Mouse (Mus musculus) adrenal gland, adult (tissue): Measurements from ENCODE around the gene Csrnp3.

ENCODE experiments used
- DNase-seq, 2 experiments: peaks; one replicate each; pipeline ENCODE4 v3.0.0; 2022 to 2023; ENCODE audit warnings: low spot score in 1 of 2; ENCODE audit not compliant: inconsistent age in 2 of 2

Gene Csrnp3

DNA sequence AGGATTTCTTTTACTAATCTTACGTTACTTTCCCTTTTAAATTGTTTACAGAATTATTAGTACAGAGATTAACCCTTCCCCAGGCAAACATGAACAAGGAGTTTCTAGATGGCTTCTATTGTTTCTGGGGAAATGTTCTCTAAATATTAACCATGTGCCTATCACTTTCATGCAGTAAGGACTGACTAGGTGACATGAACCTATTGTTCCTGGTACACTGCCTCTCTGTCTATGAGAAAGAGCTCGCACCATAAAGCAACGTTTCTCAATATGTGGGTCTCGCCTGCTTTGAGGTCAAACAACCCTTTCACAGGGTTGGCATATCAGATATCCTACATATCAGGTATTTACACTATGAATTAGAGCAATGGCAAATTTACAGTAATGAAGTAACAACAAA is 96.8 kb downstream of the Csrnp3 start:
- no peak for DNase-seq

DNA sequence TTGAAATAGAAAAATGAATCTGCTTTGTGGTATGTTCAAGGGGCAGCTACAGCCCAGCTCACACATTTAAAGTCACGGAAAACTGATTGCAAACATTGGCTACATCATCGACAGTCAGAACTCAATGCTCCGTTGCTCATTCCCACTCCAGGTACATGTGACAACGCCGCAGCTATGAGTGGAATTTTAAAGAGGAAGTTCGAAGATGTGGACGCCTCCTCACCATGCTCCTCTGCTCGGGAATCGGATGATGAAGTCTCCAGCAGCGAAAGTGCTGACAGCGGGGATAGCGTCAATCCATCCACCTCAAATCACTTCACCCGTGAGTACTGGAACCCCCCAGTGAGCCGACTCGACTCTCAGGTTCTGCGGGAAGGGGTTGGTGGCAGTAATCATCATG is 103.2 kb downstream of the Csrnp3 start:
- DNase-seq, result no peak

DNA sequence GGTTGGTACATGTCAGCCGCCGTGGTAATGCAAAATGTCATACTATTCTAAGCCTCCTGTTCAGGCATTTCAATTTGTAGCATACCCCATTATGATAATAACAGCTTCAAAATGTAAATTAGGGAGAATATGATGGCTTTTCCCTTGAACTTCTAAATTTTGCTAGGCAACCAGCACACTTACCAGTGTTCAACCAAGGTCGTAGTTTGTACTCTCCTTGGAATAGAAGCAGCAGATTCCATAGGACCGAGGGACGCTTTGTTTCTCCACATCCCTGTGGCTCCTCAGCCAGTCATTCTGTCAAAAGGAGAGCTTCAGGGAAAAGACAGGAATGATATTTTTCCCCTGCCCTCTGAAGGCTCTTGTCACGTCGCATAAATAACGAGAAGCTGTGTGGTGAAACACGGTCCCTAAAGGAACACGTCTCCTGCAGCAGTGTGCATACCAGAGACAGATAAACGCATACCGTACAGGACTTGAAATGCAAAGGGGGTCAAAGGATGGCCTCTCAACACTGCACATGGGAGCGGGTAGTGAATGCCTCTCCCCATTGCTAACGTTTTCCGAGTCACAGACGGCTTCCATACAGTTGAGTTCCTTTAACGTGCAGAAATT is 108.3 kb downstream of the Csrnp3 start:
- peak in 1 of 2 experiments; percentile 24 for DNase-seq

DNA sequence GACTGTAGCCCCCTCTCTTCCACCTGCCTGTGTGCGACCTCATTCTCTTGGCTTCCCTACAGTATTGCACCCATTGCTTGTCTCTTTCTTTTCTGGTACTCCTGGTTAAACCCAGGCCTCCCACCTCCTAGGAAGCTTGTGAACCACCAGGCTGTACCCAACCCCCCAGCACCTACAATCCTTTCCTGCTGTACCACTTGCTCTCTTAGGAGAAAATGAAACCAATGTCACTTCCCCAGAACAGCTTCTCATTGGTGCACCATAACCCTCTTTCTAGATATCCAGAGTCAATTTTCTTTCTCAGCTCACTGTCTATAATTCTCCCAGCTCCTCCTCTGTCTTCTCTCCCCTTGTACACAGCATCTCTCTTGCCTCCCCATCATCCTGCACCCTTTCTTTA is 110.2 kb downstream of the Csrnp3 start:
- no peak for DNase-seq

DNA sequence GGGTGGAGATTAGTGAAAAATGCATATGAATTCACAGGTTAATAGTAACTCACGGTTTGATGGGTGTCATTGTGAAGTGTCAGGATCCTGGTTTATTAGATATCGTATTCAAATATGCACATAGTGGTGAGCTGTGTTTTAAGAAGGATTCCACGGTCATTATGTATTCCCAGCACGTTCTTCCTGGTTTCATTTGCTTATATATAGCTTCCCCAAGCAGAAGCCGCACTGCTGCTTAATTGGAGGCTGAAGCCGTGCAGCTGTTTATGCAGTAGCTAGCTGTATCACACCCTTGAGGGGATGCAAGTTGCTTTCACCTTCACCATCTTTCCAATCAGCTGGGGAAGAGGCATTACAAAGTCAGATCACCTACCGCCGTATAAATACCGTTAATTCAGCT is 111.2 kb downstream of the Csrnp3 start:
- DNase-seq, result no peak

DNA sequence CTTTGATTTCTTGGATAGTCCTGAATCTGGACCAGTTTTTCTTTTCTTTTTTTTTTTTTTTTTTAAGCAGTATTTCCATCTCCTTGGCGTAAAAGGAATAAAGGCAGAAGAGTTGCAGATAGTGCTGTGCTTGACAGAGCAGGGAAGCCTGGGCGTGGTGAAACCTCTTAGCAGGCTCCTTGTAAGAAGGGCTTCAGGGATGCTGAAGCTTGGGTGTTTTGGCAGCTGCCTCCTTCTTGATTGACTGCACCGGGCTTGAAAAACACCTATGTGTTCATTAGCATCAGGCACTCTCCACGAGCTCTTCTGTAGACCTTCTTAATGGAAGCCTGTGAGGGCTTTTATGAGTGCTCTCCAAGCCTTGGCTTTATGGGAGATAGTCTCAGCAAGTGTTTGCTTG is 117.9 kb downstream of the Csrnp3 start:
- DNase-seq, result no peak

DNA sequence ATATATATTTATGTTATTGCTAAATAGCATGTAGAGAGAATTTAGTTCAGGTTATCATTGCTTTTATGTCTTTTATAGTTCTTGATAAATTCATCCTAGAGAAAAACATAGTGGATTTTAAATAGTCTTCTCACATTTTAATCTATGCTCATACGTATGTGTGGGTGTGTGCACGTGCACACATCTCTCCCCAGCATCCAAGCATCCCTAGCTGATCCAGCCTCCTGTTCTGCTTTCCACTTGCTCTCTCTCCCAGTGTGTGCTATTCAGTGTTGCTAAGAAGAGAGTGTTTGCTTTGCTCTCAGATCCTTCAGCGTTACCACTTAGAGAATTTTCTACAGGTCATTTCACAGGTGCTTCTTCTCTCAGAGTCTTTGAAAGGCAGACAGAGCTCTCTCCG is 123.2 kb downstream of the Csrnp3 start:
- no peak for DNase-seq

DNA sequence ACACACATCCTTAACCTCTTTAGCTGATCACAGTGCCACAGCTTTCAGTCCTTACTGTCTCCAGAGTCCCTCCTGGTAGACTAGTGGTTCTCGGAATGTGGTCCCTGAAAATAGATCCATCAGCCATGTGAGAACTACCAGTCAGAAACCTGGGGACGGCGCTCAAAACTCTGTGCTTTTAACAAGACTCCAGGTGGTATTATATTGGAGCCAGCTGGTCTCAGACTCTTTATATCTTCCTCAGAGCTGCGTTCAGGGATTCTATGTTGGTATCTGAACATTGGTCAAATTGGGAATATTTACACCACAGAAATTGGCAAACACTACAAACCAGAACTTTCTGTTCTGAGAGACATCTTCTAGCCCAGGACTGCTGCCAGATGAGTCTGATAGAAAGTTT is 128.3 kb downstream of the Csrnp3 start:
- DNase-seq, result no peak

DNA sequence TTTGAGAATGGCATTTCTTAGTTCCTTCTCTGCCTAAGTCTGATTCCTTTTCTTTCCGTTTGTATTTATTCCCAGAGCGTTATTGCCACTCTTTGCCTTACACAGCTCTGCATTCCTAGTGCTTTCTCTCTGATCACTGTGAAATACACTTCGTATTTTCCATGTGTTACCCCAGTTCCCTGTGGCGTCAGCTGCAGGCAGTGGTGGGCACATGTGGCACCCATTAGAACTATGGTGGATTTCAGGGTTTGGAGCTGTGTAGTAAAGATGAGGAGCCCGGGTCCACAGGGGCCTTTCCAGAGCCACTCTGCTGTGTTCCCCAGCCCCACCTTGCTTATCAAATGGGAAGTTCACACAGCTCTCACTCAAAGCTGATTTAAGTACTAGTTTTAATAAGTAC is 129.8 kb downstream of the Csrnp3 start:
- DNase-seq, result no peak

DNA sequence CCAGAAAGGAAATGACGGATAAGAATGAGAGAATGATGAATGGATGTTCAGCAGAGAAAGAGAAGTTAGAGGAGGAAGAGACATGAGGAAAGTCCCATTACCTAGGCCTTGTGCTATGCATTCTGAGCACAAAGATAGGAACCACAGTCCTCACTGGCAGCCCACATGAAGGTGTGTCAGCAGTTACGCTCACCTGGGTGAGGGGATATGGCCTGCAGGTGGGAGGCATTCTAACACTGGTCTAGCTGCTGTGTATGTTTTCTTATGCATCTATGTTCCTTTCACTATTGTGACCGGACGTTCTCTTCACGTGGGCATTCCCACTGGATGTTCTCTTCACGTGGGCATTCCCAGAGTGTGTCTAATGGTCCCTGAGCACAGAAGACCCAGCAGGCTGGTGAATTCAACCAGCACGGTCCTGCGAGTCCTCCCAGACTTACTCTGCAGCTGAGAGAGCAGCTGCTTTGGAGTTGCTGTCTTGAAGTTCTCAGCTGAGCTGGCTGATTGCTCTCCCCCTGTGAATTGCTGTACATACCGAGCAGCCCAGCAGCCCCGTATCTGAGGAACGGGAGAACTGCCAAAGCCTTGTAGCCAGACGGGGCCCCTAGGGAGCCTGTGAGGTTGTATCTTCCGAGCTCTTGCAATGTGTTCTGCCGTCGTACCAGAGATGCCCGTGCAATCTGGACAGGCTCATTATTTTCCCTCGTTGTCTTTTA is 133.9 kb downstream of the Csrnp3 start:
- DNase-seq, result no peak

DNA sequence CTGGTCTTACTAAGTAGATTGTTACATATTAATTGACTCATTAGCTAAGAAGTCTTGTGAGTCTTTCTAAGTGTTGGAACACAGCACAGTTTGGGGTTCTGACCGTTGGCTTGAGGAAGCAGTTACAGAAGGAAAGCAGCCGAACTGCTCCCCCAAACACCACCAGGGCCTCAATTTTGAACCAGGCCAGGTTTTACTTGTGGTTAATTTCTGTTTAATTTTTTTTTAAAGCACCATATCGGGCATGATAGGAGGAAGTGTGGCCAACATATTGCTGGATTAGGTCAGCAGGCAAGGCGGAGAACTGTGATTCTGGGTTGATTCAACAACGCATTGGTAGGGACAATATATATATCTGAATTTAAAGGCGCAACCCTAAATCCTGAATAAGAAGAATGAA is 135.9 kb downstream of the Csrnp3 start:
- DNase-seq, result no peak

DNA sequence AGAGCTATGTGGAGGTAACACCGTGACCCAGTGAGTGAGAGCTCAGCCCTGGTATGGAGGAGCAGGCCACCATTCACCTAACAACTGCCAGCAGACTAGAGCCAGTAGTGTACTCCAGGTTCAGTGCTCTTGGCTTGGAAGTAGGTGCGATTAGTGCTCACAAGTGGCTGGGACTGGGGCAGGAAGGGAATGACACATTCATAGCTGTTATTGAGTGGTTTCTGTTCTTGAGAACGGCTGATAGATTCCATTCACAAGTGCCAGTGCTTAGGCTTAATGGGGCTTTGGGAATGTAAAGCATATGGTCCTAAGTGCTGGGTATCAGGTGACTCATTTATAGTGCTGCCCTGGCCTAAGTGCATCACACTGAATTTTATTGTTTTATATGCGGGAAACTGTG is 136.4 kb downstream of the Csrnp3 start:
- DNase-seq, result no peak

DNA sequence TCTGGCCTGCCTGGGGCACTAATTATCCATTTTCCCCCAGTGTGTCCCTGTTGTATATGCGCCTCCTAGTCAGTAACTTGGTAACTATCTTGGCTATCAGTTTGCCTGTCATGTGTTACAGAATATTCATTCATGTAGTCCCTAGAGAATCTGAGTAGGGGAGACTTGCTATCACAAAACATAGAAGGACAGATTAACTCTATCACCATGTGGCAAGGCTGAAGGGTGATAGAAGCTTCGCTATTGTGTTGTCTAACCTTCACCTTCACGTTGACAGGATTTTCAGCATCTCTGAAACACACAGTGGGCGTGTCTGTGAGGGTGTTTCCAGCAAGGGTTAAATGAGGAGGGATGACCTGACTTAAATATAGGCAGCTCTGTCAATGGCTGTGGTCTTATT is 140.1 kb downstream of the Csrnp3 start:
- no peak for DNase-seq

DNA sequence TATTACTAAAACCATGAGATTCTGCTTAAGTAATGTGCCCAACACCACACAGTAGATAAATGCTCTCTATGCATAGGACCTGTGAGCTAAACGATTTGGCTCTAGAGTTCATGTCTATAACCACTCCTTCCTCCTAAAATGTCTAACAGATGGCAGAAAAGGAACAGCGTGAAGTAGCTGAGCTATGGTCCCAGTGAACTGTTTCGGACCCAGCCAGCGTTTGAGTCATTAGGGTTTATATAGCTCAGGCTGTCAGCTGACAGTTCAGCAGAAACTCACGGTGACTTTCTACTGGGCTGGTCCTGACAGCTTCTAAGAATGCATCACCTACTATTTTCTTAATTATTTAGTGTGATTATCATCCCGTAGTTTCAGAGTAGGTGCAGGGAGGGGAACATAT is 141.5 kb downstream of the Csrnp3 start:
- DNase-seq, result no peak

DNA sequence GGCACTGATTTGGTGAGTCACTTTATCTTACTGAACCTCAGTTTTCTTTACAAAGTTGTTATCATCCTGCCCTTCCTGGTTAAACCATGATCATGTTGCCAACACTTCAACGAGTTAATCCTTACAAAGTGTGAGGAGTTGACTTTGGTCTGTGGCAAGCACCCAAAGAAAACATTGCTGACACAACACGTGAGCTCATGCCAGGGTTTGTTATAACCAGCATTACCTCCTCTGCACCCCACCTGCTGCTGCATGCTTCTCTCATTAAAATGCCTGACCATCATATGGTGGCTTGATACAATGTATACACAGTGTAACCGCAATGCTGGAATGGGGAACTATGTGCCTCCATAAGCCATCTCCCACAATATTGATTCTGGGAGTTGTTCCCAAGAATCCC is 142.0 kb downstream of the Csrnp3 start:
- DNase-seq, result no peak

DNA sequence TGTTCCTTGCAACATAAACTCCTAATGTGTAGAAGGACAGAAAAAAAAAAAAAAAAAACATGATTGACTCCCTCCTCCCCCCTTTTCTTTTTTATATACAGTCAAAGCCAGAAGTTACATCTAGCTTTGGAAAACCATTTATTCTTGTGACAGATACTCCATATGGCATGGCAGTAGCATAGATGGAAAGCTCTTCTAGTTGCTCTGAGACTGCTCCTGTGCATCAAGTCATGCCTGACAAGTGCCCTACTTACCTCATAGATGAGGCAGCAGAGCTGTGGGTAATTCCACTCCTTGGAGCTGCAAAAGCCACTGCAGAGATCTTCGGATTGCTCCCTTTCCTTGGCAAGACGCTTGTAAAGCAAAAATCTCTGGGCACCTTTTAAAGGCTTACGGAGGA is 143.2 kb downstream of the Csrnp3 start:
- DNase-seq, result no peak

DNA sequence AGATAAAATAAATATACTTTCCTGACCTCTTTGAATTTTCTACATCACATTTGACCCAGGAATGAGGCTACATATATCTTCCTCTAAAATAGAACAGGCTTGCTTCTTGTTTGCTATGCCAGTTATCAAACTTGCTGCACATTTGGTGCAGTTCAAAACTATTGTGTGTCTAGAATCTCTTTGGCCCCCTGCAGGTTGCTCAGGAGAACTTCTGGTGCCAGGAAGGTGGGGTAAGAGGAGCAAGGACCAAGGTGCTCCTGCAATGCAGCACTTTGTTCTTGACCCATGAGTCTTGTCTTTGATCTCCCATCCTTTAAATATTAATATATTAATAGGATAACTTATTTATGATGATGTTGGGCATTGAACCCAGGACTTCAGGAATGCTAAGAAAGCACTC is 144.5 kb downstream of the Csrnp3 start:
- no peak for DNase-seq

DNA sequence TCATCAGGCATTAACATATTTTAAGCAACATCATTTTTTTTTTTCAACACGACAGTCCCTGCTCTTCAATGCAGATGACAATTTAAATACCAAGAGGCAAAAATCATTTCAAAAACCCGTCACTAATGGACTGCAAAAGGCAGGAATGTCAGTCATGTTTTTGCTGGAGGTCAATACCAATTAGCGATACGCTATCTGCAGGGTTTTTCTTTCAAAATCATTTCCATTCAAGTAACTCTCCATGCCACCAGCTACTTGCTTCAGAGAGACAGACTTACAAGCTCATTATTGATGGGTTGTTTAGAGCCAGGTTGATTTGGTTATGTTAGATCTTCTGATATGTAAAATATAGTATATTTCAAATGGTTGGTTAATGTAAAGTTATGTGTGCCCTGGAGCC is 145.2 kb downstream of the Csrnp3 start:
- DNase-seq, result no peak

DNA sequence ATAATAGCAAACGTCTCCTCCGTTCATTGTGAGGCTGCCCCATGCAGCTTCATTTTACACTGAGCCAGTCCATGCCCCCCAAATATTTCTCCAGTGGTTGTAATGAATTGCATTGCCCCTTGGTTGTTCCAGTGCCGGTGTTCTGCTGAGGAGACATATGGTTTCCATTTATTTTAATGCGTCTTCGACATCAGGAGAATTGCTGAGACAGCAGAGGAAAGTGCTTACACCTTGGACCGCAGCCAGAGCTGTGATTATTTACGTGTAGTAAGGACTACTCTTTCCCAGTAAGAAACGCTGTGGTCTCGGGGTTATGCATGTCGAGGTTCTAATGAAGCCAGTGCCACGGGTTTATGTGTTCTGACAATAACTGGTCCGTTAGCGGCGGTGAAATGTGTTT is 147.8 kb downstream of the Csrnp3 start:
- no peak for DNase-seq

DNA sequence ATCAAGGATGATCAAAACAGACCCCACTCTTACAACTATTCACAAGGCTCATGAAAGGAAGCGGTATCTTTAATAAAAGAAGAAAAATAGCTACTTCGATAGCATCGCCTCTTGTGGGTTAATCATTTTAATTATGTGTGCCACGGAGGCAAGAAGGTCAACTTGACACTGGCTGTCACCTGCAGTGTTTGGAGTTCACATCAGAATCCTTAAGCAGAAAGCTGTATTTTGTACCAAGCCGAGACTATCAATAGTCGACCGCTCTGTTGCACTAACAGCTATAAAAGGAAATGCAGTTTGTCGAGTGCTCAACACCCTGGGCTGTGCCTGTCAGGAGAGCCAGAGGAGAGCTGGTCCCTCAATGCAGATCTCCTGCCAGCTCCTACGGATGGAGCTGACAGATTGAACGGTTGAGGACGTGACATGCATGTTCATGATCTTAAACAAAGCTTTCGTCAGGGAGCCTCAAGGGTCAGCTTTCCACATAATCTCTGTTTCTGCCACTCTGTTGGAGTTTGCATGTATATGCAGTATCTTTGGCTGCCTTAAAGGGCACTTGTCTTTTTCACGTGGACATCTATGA is 149.4 kb downstream of the Csrnp3 start:
- DNase-seq, result no peak

DNA sequence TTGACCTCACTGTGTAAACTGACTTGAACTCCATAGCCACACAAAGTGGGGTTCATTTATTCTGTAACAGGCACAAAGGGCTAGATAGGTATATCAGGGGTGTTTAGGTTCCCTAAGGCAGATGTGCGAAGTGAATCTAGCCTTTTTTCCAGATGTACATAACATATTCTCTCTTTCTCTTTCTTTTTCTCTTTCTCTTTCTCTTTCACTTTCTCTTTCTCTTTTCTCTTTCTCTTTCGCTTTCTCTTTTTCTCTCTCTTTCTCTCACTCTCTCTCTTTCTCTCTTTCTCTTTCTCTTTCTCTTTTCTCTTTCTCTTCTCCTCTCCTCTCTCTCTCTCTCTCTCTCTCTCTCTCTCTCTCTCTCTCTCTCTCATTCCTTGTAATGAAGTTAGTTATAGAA is 153.2 kb downstream of the Csrnp3 start:
- DNase-seq, result no peak

DNA sequence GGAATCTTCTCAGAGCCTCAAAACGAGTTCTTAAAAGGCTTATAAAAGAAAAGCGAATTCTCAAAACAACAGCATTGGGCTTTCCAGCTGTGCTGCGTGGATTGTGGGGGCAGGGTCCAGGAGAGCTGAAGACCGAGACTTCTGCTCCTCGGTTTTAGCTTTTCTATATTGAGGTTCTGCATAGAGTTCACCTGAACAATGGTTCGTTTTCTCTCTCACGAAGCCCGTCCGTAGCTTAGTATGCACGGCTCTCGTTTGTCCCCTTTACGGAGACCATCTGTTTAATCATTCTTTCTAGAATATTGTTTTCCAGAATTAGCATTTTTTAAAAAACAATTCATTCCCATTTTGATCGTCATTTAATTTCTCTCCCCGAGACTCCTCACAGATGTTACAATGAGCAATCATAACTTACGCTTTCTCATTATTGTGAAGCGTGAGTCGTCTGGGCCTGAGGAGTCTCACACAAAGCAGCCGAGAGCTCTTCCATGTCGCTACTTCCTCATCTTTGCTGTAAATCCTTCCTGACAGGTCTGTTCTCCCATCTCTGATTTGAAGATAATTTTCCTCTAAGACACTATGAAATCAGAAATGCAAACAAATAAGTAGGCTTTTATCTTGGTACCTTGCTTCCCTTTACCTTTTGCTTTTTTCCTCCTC is 163.6 kb downstream of the Csrnp3 start:
- DNase-seq, result no peak
